Mouse (Mus musculus): ENCODE data around the gene 4930550C14Rik. TPM values are rescaled to one million over a fixed set of nuclear protein-coding genes. Genes with fewer than 3 reads are reported as not detected.

Gene 4930550C14Rik
- total RNA-seq, 2 experiments from 2014 or later: 0.10 to 0.44 TPM

DNA sequence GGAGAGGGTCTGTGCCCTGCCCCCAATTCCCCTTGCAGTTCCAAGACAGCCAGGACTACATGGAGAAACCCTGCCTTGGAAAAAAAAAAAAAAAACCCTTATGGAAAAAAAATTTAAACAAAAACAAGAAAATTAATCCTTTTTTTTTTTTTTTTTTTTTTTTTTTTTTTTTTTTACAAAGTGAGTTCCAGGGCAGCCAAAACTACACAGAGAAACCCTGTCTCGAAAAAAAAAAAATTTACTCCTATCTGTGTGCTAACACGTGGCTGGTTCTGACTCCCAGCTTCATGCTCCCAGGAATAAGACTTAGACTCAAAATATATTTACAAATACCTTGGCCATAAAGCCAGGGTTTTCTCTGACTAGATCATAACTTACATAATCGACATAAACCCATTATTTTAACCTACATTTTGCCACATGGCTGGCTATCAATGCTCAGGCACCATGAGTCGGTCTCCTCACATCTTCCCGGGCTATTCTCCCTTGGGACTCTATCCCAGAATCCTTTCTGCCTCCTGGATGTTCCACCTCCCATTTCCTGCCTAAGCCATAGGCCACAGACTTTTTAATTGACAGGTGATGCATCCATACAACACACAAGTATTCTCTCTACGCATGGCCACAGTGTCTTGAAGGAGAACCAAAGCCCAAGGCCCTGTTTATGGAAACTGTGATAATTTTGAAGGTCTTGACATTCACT lies 2.1 kb downstream of the 4930550C14Rik start:
- no peak for DNase-seq (ENCODE audit: low spot score in 2 of 2)

- DNase-seq (ENCODE audit: low spot score in 2 of 2): peak in 1 of 2 experiments; percentile 56
Measured at GRCm38 (mm10) chr9:53404753-53405722, 2.9 kb downstream of the 4930550C14Rik start.

- no peak for DNase-seq (ENCODE audit: low spot score in 2 of 2)
Measured at GRCm38 (mm10) chr9:53408548-53408947, 6.4 kb downstream of the 4930550C14Rik start.

DNA sequence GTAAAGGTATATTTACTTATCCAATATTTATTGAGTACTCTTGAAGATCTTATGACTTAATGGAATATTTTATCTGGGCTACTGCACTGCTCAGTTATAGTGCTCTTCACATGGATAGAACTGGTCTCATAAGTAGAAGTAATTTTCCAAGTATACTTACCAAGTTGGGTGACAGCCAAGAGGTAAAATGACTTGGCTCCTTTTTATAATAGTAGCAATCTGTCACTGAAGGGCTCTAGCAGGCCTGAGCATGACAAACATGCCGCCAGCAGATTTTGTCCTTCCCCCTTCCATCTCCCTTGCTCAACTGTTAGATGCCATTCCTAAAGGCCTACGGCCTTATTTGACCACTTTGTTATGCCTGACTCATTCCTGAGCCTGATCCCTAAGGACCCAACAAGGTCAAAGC lies 6.8 kb downstream of the 4930550C14Rik start:
- no peak for DNase-seq (ENCODE audit: low spot score in 2 of 2)

- DNase-seq (ENCODE audit: low spot score in 2 of 2): no peak
Measured at GRCm38 (mm10) chr9:53409427-53409826, 7.3 kb downstream of the 4930550C14Rik start.

GRCm38 (mm10) chr9:53422133-53422896 lies 20.2 kb downstream of the 4930550C14Rik start:
- no peak for DNase-seq (ENCODE audit: low spot score in 2 of 2)

DNA sequence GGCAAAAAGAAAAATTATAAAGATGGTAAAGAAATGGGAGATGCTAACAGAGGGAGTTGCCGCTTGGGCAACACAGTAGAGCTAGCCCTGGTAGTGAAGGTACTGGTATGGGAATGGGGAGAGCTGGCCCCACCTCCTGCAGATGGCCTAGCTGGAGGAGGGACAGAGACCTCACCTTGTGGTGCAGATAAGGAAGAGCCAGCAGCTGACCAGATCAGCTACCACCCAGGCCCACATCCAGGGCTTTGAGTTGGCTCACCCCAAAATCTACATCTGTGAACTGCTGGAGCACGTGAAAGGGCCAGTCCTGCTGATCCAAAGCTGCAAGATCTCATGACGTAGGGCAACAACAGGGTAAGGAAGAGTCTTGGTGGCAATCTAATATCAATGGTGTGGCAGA lies 24.6 kb downstream of the 4930550C14Rik start:
- peak in 1 of 2 experiments; percentile 2 for DNase-seq (ENCODE audit: low spot score in 2 of 2)

- no peak for DNase-seq (ENCODE audit: low spot score in 2 of 2)
Measured at GRCm38 (mm10) chr9:53427638-53428037, 25.5 kb downstream of the 4930550C14Rik start.

DNA sequence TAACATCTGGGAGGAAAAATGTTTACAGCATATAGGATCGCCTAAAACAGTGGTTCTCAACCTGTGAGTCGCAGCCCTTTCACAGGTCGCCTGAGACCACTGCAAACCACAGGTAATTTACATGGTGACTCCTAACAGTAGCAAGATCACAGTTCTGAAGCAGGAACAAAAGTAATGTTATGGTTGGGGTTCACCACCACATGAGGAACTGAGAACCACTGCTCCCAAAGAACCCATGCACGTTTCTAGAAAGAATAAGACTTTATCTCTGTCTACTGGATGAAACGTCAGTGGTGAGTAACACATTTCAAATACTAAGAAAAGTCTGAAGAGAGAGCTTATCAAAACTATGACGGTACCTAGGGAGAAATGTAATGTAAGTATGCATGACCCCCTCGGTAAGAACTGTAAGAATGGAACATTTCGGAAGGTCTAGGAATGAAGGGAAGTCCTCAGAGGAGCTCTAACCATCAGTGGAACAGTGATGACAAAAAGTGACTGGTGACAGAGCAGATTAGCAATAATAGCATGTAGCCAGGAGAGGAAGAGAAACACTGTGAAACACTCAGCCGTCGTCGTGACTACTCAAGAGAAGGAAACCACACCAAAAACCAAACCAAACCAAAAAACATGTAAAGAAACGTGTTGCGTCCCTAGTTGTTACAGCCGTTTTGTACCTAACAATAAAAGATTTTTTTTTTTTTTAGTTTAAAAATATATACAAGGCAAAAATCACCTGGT lies 33.9 kb downstream of the 4930550C14Rik start:
- DNase-seq (ENCODE audit: low spot score in 2 of 2): no peak

DNA sequence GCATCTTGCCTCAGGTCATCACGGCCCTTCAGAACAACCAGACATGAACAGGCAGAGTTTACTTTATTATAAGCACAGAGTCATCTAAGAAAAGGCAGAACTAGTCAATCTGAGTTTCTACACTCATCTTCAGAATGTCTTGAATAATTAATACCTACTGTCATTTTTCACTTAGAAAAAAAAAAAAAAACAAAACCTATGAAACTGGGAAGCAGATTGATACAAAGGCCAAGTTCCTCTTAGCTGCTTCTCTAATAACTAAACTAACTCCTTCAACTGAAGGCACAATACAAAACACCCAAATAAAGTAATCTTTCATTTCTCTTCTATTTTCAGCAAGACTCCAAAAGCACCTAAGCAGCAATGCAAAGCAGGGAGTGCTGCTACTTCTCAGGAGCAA lies 48.5 kb downstream of the 4930550C14Rik start:
- DNase-seq (ENCODE audit: low spot score in 2 of 2): no peak

GRCm38 (mm10) chr9:53452038-53452437 lies 49.9 kb downstream of the 4930550C14Rik start:
- DNase-seq (ENCODE audit: low spot score in 2 of 2): no peak

DNA sequence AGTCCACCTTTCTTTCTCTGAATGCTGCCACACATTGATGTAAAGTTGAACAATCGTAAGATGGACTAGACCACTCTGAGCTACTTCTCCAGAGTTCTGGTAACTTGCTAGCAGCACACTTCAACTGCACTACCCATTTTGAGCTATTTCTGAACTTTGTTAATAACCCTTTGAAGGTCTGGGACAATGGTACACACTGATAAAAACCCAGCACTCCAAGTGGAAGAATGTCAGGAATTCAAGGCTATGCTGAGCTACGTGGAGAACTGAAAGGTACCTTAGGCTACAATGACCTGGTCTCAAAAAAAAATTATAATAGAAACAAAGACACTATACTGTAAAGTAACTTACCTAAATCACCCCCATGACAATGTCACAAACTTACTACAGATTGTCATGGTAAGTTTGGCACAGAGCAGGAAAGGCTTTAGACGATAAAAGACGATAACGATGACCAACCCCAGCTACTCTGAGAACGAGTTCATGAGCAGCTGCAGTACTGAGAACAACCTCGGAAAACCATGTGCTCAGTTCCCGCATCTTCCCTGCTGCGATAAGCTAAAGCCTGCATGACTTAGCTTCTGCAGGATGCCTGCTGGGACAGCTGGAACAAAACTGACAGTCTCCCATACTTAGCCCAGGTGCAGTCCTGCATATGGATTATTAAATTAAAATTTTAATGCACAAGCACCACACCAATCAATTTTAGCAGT lies 70.8 kb downstream of the 4930550C14Rik start:
- no peak for DNase-seq (ENCODE audit: low spot score in 2 of 2)

Small RNA genes lying within 50 kb of the gene (microRNA-seq; reads per million reads assigned to microRNA genes)
- gene Mir130c: not detected

Other genes starting within 250 kb of the 4930550C14Rik start
- 10 to 100 TPM; 14.0 to 17.0 TPM for gene Ddx10, start 154.3 kb upstream of the 4930550C14Rik start, total RNA-seq (2021)
- gene Exph5, start 100.7 kb upstream of the 4930550C14Rik start, total RNA-seq (2021): under 1 TPM; 0.15 to 0.21 TPM
- gene Kdelc2, start 18.3 kb upstream of the 4930550C14Rik start, total RNA-seq (2021): 10 to 100 TPM; 25.3 to 25.5 TPM
- gene Atm, start 134.4 kb downstream of the 4930550C14Rik start, total RNA-seq (2021): 10 to 100 TPM; 15.2 to 16.6 TPM
- 10 to 100 TPM; 11.9 to 14.2 TPM for gene Npat, start 134.7 kb downstream of the 4930550C14Rik start, total RNA-seq (2021)
- 100 to 1,000 TPM; 144 to 150 TPM for gene Acat1, start 208.1 kb downstream of the 4930550C14Rik start, total RNA-seq (2021)